Mouse (Mus musculus) heart, embryonic 16.5 days (tissue): ENCODE results near the gene Pknox2. TPM values are rescaled to one million over a fixed set of nuclear protein-coding genes. Genes with fewer than 3 reads are reported as not detected.

Experiments used
- ATAC-seq: fragments of 200-750 bp; cut with Nextera tagmentation; replicated peaks from 2 replicates; pipeline ENCODE4 v1.8.0; 2017; ENCODE audit warnings: moderate number of reproducible peaks; ENCODE audit not compliant: insufficient read depth, low FRiP score; ENCODE audit errors: extremely low read depth
- H3K27ac ChIP-seq: fragments of 300-500 bp; sonication (generic); 2 replicates; pipeline ENCODE4 v1.5.1; 2014; ENCODE audit warnings: mild to moderate bottlenecking, low read length, control low read depth, moderate library complexity
- H3K27me3 ChIP-seq: fragments of 300-500 bp; sonication (generic); 2 replicates; pipeline ENCODE4 v1.6.1; 2014; ENCODE audit warnings: low read length, mixed read lengths; ENCODE audit not compliant: control insufficient read depth, insufficient read depth
- H3K36me3 ChIP-seq: fragments of 300-500 bp; sonication (generic); 2 replicates; pipeline ENCODE4 v1.6.1; 2014; ENCODE audit not compliant: control insufficient read depth, insufficient read depth
- H3K4me1 ChIP-seq: fragments of 300-500 bp; sonication (generic); 2 replicates; pipeline ENCODE4 v1.6.1; 2014; ENCODE audit warnings: low read length, mixed read lengths; ENCODE audit not compliant: control insufficient read depth, insufficient read depth
- H3K4me2 ChIP-seq: fragments of 300-500 bp; sonication (generic); 2 replicates; pipeline ENCODE4 v1.6.1; 2014; ENCODE audit warnings: low read depth, mild to moderate bottlenecking, control low read depth, low read length
- H3K4me3 ChIP-seq: fragments of 300-500 bp; sonication (generic); 2 replicates; pipeline ENCODE4 v1.5.1; 2014; ENCODE audit warnings: mild to moderate bottlenecking, control low read depth, low read length
- H3K9ac ChIP-seq: fragments of 300-500 bp; sonication (generic); 2 replicates; pipeline ENCODE4 v1.6.1; 2014; ENCODE audit warnings: low read length, control low read depth
- H3K9me3 ChIP-seq: fragments of 300-500 bp; sonication (generic); replicated peaks from 2 replicates; pipeline ENCODE4 v1.6.1; 2016; ENCODE audit warnings: low read length; ENCODE audit not compliant: control insufficient read depth
- WGBS: fragments of 180-500 bp; shearing (Covaris S2); extraction: QIAGEN DNeasy Blood & Tissue Kit; methylation state at CpG from one replicate; pipeline ENCODE4 v1.1.7; 2014; 5-methylcytosine and 5-hydroxymethylcytosine counted together
- polyA plus RNA-seq: library from polyadenylated mRNA; unstranded; fragments of >200 nt; fragmentation: Nextera tagmentation; extraction: Ambion mirVana; gene quantifications from 2 replicates; pipeline ENCODE4 v1.2.1, GENCODE M21; 2015

Pknox2 gene
- polyA plus RNA-seq, 1 experiment from 2014 or later: 3.9 TPM

- WGBS: 35% methylated on average over 3 of the region's 3 CpGs
- Histone ChIP-seq H3K27ac (no peak overlapping the region), H3K27me3 (no peaks in the 10 kb centered on the region), H3K9me3 (no peaks in the 10 kb centered on the region), H3K4me3 (no peak overlapping the region), H3K9ac (no peak overlapping the region), H3K4me1 (peaks cover 7% of the 10 kb centered on the region; the same call in 1 of the 2 replicates), H3K4me2 (no peak overlapping the region), H3K36me3 (no peaks in the 10 kb centered on the region)
- 0 out of 2 replicates have a peak, but pooled peaks have one; percentile 23 for ATAC-seq
Measured at GRCm38 (mm10) chr9:37176002-37176401, 28.8 kb upstream of the Pknox2 start.

- WGBS: 55% methylated on average over 5 of the region's 5 CpGs
- no peaks in the 10 kb centered on the region for H3K9me3 ChIP-seq
- ATAC-seq: no peak
- no peaks in the 10 kb centered on the region for H3K36me3 ChIP-seq
- no peak overlapping the region for H3K4me3 ChIP-seq
- no peaks in the 10 kb centered on the region for H3K27me3 ChIP-seq
- H3K9ac ChIP-seq: no peak overlapping the region
- no peak overlapping the region for H3K27ac ChIP-seq
- no peak overlapping the region for H3K4me2 ChIP-seq
- peaks cover 15% of the 10 kb centered on the region for H3K4me1 ChIP-seq
Measured at GRCm38 (mm10) chr9:37173376-37173775, 26.2 kb upstream of the Pknox2 start.

DNA sequence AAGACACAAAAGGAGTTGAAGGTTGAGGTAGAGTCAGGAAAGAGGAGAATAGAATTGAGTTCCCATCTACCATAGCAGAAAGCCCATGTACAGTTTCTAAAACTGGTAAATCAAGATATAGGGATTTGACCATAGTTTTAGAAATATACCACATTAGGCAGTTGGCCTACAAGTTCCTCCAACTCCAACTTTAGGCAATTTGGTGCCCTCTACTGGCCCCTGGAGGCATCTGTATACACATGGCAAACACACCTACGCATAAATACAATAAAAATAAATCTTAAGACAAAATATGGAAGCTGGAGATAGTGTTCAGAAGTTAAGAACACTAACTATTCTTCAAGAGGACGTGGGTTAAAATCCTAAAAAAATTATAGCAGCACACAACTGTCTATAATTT lies 19.7 kb upstream of the Pknox2 start:
- Histone ChIP-seq H3K27me3 (no peaks in the 10 kb centered on the region), H3K9me3 (no peaks in the 10 kb centered on the region), H3K4me2 (no peak overlapping the region), H3K4me3 (no peak overlapping the region), H3K4me1 (peaks cover 11% of the 10 kb centered on the region), H3K36me3 (no peaks in the 10 kb centered on the region), H3K9ac (no peak overlapping the region), H3K27ac (no peak overlapping the region)
- ATAC-seq: no peak
- WGBS: 89% methylated on average over 2 of the region's 2 CpGs

- no peak overlapping the region for H3K27ac ChIP-seq
- H3K9ac ChIP-seq: no peak overlapping the region
- no peak overlapping the region for H3K4me2 ChIP-seq
- no peak for ATAC-seq
- H3K27me3 ChIP-seq: peaks cover under 1% of the 10 kb centered on the region; the same call in 1 of the 2 replicates
- H3K4me1 ChIP-seq: no peaks in the 10 kb centered on the region
- no peaks in the 10 kb centered on the region for H3K36me3 ChIP-seq
- WGBS: 73% methylated on average over 2 of the region's 2 CpGs
- H3K4me3 ChIP-seq: no peak overlapping the region
- H3K9me3 ChIP-seq: no peaks in the 10 kb centered on the region
Measured at GRCm38 (mm10) chr9:37160686-37161085, 13.5 kb upstream of the Pknox2 start.

DNA sequence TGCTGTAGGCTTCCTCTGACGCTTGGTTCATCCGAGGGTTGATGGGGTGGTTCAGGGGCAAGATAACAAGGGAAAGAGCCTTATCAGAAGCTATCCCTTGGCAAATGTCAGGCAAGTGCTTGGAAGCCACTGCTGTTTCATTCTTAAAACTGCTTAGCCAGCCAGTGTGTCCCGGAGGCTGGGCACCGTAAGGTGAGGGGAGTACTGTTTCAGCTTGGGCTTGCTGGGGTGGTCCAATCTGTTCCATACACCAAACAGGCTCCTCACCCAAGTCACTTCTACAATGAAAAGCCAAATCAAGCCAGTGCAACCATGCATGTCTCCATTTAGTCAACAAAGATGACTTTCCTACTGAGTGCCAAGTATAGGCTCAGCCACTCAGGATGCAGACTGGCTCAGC lies 679 bp upstream of the Pknox2 start:
- H3K4me2 ChIP-seq: no peak overlapping the region
- H3K27ac ChIP-seq: no peak overlapping the region
- 0 out of 2 replicates have a peak, but pooled peaks cover 4% of the 10 kb centered on the region for H3K27me3 ChIP-seq
- 56% methylated on average over 4 of the region's 4 CpGs for WGBS
- H3K4me3 ChIP-seq: no peak overlapping the region
- H3K9me3 ChIP-seq: no peaks in the 10 kb centered on the region
- peaks cover 6% of the 10 kb centered on the region for H3K4me1 ChIP-seq
- H3K36me3 ChIP-seq: no peaks in the 10 kb centered on the region
- no peak for ATAC-seq
- H3K9ac ChIP-seq: no peak overlapping the region

DNA sequence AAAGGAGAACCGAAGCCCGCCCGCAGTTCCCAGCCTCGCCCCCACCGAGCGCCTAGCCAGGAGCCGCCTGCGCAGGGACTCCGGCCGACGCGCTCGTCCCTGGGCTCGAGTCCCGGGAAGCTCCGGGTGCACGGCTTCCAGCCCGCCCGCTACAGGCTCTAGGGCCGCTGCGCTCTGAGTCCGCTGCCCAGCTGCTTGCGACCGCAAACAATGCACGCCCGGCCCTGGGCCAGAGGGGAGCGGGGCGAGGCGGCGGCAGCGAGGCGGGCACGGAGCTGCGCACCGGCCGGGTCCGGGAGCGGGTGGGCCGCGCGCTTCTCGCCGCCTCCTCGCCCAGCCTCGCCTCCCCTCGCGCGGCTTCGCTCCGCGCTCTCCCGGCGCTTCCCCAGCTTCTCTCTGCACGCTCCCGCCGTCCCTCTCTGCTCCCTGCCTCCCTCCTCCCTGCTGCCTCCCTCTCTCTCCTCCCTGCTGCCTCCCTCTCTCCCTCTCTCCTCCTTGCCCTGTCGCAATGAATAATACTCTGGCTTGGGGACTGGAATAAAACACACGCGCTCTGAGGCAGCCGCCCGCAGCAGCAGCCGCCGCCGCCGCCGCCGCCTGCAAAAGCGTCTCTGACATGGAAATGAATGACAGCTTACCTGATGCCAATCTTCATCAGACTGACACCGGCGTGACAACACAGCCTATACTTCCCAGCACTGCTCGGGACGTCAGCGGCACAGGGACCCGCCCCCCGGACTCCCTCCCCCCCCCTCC lies 426 bp downstream of the Pknox2 start:
- Histone ChIP-seq H3K36me3 (no peaks in the 10 kb centered on the region), H3K9me3 (no peaks in the 10 kb centered on the region), H3K27ac (peak overlapping the region; percentile 88), H3K27me3 (0 out of 2 replicates have a peak, but pooled peaks cover 4% of the 10 kb centered on the region), H3K4me2 (peak overlapping the region; percentile 94), H3K9ac (peak overlapping the region; percentile 85), H3K4me1 (peaks cover 6% of the 10 kb centered on the region), H3K4me3 (peak overlapping the region; percentile 77)
- peak; percentile 81 for ATAC-seq
- under 1% methylated on average over 57 of the region's 75 CpGs for WGBS

DNA sequence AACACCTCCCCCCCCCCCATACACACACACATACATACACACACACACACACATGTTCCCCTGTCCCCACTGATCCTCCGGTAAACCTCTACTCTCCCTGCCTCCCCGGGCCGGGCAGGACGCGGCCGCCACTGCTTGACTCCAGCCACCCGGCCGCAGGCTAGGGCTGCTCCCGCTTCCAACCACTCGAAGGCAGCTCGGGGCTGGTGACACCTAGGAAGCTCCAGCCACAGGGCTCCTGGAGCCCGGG lies 929 bp downstream of the Pknox2 start:
- no peaks in the 10 kb centered on the region for H3K36me3 ChIP-seq
- peak; percentile 50; the same call in 1 of the 2 replicates for ATAC-seq
- peak overlapping the region; percentile 85 for H3K9ac ChIP-seq
- peak overlapping the region; percentile 88 for H3K27ac ChIP-seq
- no peaks in the 10 kb centered on the region for H3K9me3 ChIP-seq
- peaks cover 6% of the 10 kb centered on the region for H3K4me1 ChIP-seq
- H3K27me3 ChIP-seq: 0 out of 2 replicates have a peak, but pooled peaks cover 4% of the 10 kb centered on the region
- 1% methylated on average over 12 of the region's 12 CpGs for WGBS
- peak overlapping the region; percentile 94 for H3K4me2 ChIP-seq
- H3K4me3 ChIP-seq: peak overlapping the region; percentile 77

DNA sequence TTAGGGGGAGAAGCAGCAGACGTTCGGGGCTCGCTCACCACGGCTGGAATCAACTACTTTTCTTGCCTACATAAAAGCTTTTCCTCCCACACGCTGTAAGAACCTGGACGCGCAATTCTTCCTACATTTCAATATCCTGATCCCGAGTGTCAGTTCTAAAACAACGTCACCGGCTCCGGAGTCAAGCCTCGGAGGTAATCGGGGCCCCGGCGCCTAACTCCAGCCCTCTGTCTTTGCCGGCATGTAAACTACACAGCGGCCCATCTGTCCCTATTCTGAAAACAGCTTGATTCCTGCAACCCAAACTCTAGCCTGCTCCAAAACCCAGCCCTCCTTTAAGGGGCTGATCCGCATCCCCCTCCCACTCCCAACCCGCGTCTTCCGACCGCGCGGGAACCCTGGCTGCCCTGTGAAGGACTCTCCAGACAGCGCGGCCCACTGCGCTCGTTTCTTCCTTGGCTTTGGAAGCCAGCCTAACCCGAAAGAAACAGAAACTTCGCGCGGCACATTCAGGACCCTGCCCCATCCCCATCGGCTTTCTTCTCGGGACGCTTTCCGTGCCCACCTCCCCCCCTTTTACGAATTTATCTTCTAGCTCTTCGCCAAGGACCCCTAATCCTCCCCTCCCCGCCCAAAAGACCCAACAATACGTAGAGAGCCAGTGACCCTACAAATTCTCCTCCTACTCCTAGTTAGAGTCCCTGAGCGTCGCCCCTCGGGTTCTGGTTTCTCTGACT lies 1.4 kb downstream of the Pknox2 start:
- H3K4me2 ChIP-seq: peak overlapping the region; percentile 94
- H3K4me3 ChIP-seq: peak overlapping the region; percentile 77
- no peaks in the 10 kb centered on the region for H3K36me3 ChIP-seq
- under 1% methylated on average over 43 of the region's 43 CpGs for WGBS
- H3K27me3 ChIP-seq: 0 out of 2 replicates have a peak, but pooled peaks cover 4% of the 10 kb centered on the region
- ATAC-seq: no peak
- H3K27ac ChIP-seq: peak overlapping the region; percentile 88
- peak overlapping the region; percentile 85 for H3K9ac ChIP-seq
- peaks cover 6% of the 10 kb centered on the region for H3K4me1 ChIP-seq
- H3K9me3 ChIP-seq: no peaks in the 10 kb centered on the region

GRCm38 (mm10) chr9:37145151-37145615 lies 2.0 kb downstream of the Pknox2 start:
- H3K4me1 ChIP-seq: peaks cover 9% of the 10 kb centered on the region
- WGBS: 2% methylated on average over 26 of the region's 26 CpGs
- ATAC-seq: no peak

More at GRCm38 (mm10) chr9:37145151-37145615, 2.0 kb downstream of the Pknox2 start:
- H3K27me3 ChIP-seq: 0 out of 2 replicates have a peak, but pooled peaks cover 3% of the 10 kb centered on the region
- peak overlapping the region; percentile 77 for H3K4me3 ChIP-seq
- H3K27ac ChIP-seq: peak overlapping the region; percentile 88
- no peaks in the 10 kb centered on the region for H3K36me3 ChIP-seq
- no peaks in the 10 kb centered on the region for H3K9me3 ChIP-seq
- H3K4me2 ChIP-seq: peak overlapping the region; percentile 94
- peak overlapping the region; percentile 85 for H3K9ac ChIP-seq
